Mouse (Mus musculus) testis, adult 10 weeks (tissue): ENCODE measurements around the gene Vps9d1. TPM values are rescaled to one million over a fixed set of nuclear protein-coding genes. Genes with fewer than 3 reads are reported as not detected.

Experiments
- polyA plus RNA-seq: library from polyadenylated mRNA; stranded (reverse); fragments of 350-450 nt; fragmentation: Illumina TruSeq; extraction: RNeasy Lipid Tissue Mini Kit (QIAGEN cat#74804); gene quantifications from one replicate; pipeline ENCODE4 v1.2.3, GENCODE M21; 2014; ENCODE audit warnings: low read depth, low replicate concordance

Vps9d1 gene
- 1.1 TPM for polyA plus RNA-seq

DNA sequence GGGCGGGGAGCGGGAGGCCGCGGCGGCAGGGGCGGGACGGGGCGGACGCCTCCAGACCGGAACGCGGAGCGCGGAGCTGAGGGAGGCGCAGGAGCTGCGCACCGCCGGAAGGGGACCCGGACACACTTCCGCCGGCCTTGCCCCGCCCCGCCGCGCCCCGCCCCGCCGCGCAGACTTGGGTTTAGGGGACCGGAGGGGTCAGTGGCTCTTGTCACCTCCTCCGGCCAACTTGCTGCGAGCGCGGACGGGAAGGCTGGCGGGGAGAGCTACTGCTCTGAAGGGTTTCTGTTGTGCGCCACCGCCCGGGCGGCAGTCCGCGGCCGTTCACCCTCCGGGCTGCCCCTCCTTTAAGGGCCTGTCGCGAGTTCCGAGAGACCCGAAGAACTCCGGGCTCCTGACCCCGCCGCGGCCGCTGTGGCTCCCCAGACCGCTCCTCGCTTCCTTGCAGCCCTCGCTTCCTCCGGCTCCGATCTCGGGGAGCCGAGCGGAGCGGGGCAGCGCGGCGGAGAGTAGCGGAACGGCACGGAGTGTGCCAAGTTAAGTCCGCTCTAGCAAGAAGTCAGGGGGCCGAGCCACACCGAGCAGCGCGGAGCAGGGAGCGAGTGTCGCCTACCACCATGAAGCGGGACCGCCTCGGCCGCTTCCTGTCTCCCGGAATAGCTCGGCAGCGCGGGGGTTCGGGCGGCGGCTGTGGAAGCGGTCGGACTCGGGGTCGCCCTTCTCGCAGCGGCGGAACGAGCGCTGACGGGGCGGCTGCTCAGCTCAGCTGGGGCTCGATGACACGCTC is at the start of gene Vps9d1, which contains the start of gene Zfp276:
Gene Vps9d1 (minus strand): TSS at position 250 of the 787 bp plus-strand sequence.
Gene Zfp276 (plus strand): TSS at position 97 of the 787 bp plus-strand sequence.

GRCm38 (mm10) chr8:123235520-123236497 is 18.3 kb downstream of the Vps9d1 start, which contains the start of gene Spata2l:
Gene Spata2l, minus strand, starts transcription at chr8:123236233.

DNA sequence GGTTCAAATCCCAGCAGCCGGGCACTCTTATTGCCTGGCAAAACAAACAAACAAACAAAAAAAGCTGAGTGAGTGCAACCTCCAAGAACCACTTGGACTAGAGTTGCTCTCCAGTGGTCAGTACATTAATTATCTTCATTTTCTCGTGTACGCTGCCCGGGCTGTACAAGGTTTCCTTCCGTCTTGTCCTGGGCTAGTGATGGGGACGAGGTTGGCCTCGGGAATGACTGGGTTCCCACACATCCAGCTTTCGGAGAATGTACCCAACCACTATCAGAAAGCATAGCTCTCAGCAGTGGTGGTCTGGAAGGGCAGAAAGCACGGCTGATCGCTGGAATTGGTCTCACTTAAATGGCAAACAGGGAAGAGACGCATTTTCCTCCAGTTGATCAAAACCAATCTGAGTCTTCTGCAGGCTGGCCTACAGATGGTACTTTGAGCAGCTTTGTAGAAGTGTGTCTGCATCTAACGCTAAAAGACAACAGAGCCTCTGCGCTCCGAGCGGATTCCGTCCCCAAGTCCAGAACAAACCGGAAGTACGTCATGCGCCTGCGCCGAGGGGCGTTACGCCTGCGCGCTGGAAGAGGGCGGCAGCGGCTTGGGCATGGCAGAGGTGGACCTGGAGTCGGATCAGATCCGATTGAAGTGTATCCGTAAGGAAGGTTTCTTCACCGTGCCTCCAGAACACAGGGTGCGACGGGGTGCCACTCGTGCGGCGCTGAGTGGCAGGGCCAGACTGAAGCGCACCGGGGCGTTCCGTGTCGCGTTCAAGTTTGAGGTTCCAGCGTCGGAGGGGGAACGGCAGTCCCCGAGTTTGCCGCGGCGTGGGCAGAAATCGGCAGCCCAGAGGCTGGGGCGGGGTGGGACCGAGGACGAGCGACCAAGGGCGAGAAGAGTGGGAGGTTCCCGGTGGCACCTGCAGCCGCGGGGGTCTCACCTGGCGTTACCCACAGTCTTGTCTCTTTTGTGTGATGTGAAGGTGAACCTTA is 29.6 kb downstream of the Vps9d1 start, which contains the start of gene Cdk10:
Gene Cdk10 (plus strand): TSS at position 565 of the 989 bp plus-strand sequence.

DNA sequence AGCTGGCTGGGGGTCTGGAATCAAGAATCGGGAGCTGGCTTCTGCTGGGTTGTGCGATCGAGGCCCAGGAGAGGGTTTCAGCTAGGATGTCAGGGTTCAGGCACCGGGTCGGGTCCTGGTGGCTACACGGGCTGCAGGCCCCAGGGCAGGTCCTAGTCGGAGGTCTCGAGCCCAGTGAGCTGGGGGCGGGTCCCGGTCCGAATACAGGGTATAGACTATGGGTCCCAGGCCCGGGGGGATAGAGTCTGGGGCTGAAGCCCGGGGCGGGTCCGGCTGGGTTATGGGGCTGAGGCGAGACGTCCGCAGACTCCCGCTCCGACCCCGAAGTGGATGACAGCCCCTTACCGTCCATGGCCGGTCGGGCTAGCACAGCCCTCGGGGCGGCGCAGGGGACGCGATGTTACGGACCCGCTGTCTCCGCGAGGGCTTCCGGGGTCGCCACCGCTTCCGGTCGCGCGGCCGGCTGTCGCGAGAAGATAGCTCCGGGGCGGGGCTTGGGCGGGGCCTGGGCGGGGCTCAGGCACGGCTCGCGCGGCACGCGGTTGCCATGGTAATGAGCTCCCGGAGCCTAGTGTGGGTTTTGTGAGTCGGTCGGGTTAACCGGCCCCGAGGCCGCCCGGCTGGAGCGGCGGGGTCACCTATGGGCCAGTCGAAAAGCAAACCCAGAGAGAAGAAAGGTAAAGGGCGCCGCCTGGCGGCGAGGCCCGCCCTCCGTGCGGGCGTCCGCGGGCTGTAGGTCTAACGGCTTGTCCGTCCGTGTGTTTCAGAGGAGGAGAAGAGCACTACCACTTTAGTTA is 41.6 kb downstream of the Vps9d1 start, which contains the start of the genes Chmp1a and Spata33:
Gene Chmp1a (minus strand): TSS at position 443 of the 797 bp plus-strand sequence.
Gene Spata33 (plus strand): TSS at position 512 of the 797 bp plus-strand sequence.

Other genes starting within 250 kb of the Vps9d1 start
- 42.7 TPM for gene Ankrd11, start 212.1 kb downstream of the Vps9d1 start, polyA plus RNA-seq
- 20.0 TPM for gene Spg7, start 191.4 kb downstream of the Vps9d1 start, polyA plus RNA-seq
- 75.4 TPM for gene Rpl13, start 152.0 kb downstream of the Vps9d1 start, polyA plus RNA-seq
- not detected for gene Cpne7, start 137.0 kb downstream of the Vps9d1 start, polyA plus RNA-seq
- gene Sult5a1, start 96.0 kb downstream of the Vps9d1 start, polyA plus RNA-seq: 0.39 TPM
- 1.7 TPM for gene Dpep1, start 68.1 kb downstream of the Vps9d1 start, polyA plus RNA-seq
- gene Chmp1a, start 41.6 kb downstream of the Vps9d1 start, polyA plus RNA-seq: 8.8 TPM
- 72.9 TPM for gene Spata33, start 41.5 kb downstream of the Vps9d1 start, polyA plus RNA-seq
- gene Cdk10, start 29.5 kb downstream of the Vps9d1 start, polyA plus RNA-seq: 4.5 TPM
- 1.2 TPM for gene Spata2l, start 18.1 kb downstream of the Vps9d1 start, polyA plus RNA-seq
- gene Zfp276, start 153 bp downstream of the Vps9d1 start, polyA plus RNA-seq: 0.52 TPM
- 3.4 TPM for gene Fanca, start 64.2 kb upstream of the Vps9d1 start, polyA plus RNA-seq
- 1.1 TPM for gene Spire2, start 78.4 kb upstream of the Vps9d1 start, polyA plus RNA-seq
- gene Tcf25, start 119.4 kb upstream of the Vps9d1 start, polyA plus RNA-seq: 64.6 TPM
- not detected for gene Mc1r, start 152.8 kb upstream of the Vps9d1 start, polyA plus RNA-seq
- gene Tubb3, start 157.1 kb upstream of the Vps9d1 start, polyA plus RNA-seq: 2.6 TPM
- 0.35 TPM for gene Def8, start 169.2 kb upstream of the Vps9d1 start, polyA plus RNA-seq
- gene Afg3l1, start 223.6 kb upstream of the Vps9d1 start, polyA plus RNA-seq: 7.6 TPM